Mouse (Mus musculus) liver, adult 2 months (tissue): ENCODE measurements around the gene Scube3. TPM values are rescaled to one million over a fixed set of nuclear protein-coding genes. Genes with fewer than 3 reads are reported as not detected.
A peak's percentile ranks its signal among the peaks of the same experiment; 100 is the strongest.

Experiments
- DNase-seq: peaks from one replicate; pipeline ENCODE4 v3.0.0-alpha.2; 2011; ENCODE audit warnings: low read depth, low spot score; ENCODE audit errors: extremely low read depth
- H3K27ac ChIP-seq: fragments of 200-500 bp; replicated peaks from 2 replicates; pipeline ENCODE4 v1.5.1; 2012; ENCODE audit warnings: low read depth, mild to moderate bottlenecking, control low read depth, inconsistent platforms, low read length; ENCODE audit not compliant: insufficient read depth
- H3K27me3 ChIP-seq: fragments of 200-500 bp; 2 replicates; pipeline ENCODE4 v1.6.1; 2012; ENCODE audit warnings: mild to moderate bottlenecking, moderate library complexity, low read length, inconsistent platforms; ENCODE audit not compliant: control insufficient read depth, insufficient read depth
- H3K36me3 ChIP-seq: fragments of 200-500 bp; 2 replicates; pipeline ENCODE4 v1.6.1; 2012; ENCODE audit warnings: low read length, inconsistent platforms; ENCODE audit not compliant: control insufficient read depth, insufficient read depth
- H3K4me1 ChIP-seq: fragments of 200-500 bp; 2 replicates; pipeline ENCODE4 v1.6.1; 2011; ENCODE audit warnings: low read length; ENCODE audit not compliant: control insufficient read depth, insufficient read depth
- H3K4me3 ChIP-seq: fragments of 200-500 bp; 2 replicates; pipeline ENCODE4 v1.5.1; 2011; ENCODE audit warnings: low read depth, mild to moderate bottlenecking, control low read depth, low read length, moderate library complexity; ENCODE audit not compliant: insufficient read depth
- H3K79me2 ChIP-seq: fragments of 200-500 bp; 2 replicates; pipeline ENCODE4 v1.6.1; 2012; ENCODE audit warnings: inconsistent platforms, mild to moderate bottlenecking, low read length, moderate library complexity; ENCODE audit not compliant: control insufficient read depth, insufficient read depth
- H3K9ac ChIP-seq: fragments of 200-500 bp; 2 replicates; pipeline ENCODE4 v1.6.1; 2012; ENCODE audit warnings: low read depth, mild to moderate bottlenecking, control low read depth, inconsistent platforms, low read length
- CTCF ChIP-seq: fragments of 200-500 bp; IDR thresholded peaks from 2 replicates; pipeline ENCODE4 v1.5.1; 2011; ENCODE audit warnings: low read depth, low read length, control low read depth
- POLR2A ChIP-seq: fragments of 200-500 bp; IDR thresholded peaks from 2 replicates; pipeline ENCODE4 v1.6.1; 2011; ENCODE audit warnings: low read length, control low read depth; ENCODE audit not compliant: insufficient read depth; ENCODE audit errors: extremely low read depth
- WGBS: fragments of 180-500 bp; shearing (Covaris S2); methylation state at CpG from one replicate; pipeline ENCODE4 v1.1.7; 2018; 5-methylcytosine and 5-hydroxymethylcytosine counted together
- polyA plus RNA-seq: library from polyadenylated mRNA; depleted of rRNA; stranded (reverse); fragments of >200 nt; gene quantifications from 2 replicates; pipeline ENCODE4 v1.2.3, GENCODE M21; 2012
- total RNA-seq: library from RNA; depleted of rRNA; stranded (reverse); fragments of >200 nt; gene quantifications from 2 replicates; pipeline ENCODE4 v1.2.3, GENCODE M21; 2014

Gene Scube3
- total and polyA plus RNA-seq, 2 experiments, result 0.06 TPM; not detected in 1

- Histone ChIP-seq H3K27me3 (no peaks in the 10 kb centered on the region), H3K36me3 (no peaks in the 10 kb centered on the region), H3K4me1 (no peaks in the 10 kb centered on the region), H3K9ac (no peak overlapping the region), H3K27ac (no peak overlapping the region), H3K4me3 (no peak overlapping the region), H3K79me2 (no peaks in the 10 kb centered on the region)
- WGBS, result 33% methylated on average over 6 of the region's 6 CpGs
- TF ChIP-seq CTCF, result no peak
- DNase-seq, result no peak
Measured at GRCm38 (mm10) chr17:28153095-28153494, 11.2 kb downstream of the Scube3 start.

DNA sequence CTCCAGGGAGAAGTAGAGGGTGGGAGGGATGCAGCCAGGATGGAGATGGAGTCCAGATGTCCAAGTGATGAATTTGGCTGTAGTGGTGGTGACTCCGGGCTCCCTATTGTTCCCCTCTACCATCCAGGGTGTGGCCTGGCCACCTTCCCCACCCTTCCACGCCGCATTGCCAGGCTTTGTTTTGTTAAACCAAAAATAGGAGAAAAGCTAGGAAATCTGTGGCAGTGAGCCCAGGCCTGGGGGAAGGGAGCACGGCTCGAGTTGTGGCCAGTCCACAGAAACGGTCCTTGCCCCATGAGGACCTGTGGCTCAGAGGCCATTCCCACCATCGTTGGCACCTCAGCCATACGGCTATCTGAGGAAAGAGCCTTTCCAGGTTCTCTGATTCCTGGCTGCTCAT, 13.0 kb downstream of the Scube3 start:
- Histone ChIP-seq H3K27ac (no peak overlapping the region), H3K36me3 (no peaks in the 10 kb centered on the region), H3K4me3 (no peak overlapping the region), H3K79me2 (no peaks in the 10 kb centered on the region), H3K27me3 (no peaks in the 10 kb centered on the region), H3K9ac (no peak overlapping the region), H3K4me1 (no peaks in the 10 kb centered on the region)
- TF ChIP-seq CTCF, result no peak
- TF ChIP-seq POLR2A, result no peak
- WGBS, result 81% methylated on average over 8 of the region's 8 CpGs
- DNase-seq, result no peak

- DNase-seq, result no peak
- TF ChIP-seq POLR2A (no peak), CTCF (no peak)
- no peak overlapping the region for H3K27ac ChIP-seq
- no peaks in the 10 kb centered on the region for H3K36me3 ChIP-seq
- no peak overlapping the region for H3K9ac ChIP-seq
- no peak overlapping the region for H3K4me3 ChIP-seq
- H3K79me2 ChIP-seq, result no peaks in the 10 kb centered on the region
- WGBS, result 57% methylated on average over 10 of the region's 10 CpGs
- H3K4me1 ChIP-seq, result no peaks in the 10 kb centered on the region
- no peaks in the 10 kb centered on the region for H3K27me3 ChIP-seq
Measured at GRCm38 (mm10) chr17:28160361-28160760, 18.4 kb downstream of the Scube3 start.

DNA sequence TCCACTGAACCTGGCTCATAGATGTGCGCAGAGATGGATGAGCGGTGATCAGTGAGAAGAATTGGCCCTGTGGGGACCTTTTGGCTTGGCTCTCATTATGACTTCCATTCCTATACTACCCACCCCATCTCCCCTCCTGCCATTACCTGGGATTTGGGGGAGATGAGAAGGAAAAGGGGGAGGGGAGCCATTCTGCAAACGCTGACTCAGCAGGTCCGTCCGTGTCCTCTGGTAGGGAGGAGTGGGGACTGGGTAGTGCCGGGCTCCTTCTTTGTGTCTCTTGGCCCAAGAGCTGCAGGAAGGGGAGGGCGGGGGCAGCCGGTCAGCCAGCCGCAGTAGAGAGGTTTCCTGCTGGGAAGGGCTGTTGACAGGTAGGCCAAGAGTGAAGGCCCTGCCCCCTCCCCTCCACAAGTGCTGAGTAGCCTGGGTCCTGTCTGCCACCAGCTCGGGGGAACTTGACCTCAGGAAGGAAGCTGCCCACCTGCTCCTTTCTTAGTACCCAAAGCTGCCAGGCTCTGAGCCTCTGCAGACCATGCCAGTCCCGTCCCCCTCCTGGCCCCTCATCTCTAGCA, 19.5 kb downstream of the Scube3 start:
- no peaks in the 10 kb centered on the region for H3K36me3 ChIP-seq
- H3K79me2 ChIP-seq, result no peaks in the 10 kb centered on the region
- WGBS, result 52% methylated on average over 11 of the region's 11 CpGs
- TF ChIP-seq POLR2A (no peak), CTCF (no peak)
- H3K4me3 ChIP-seq, result no peak overlapping the region
- H3K9ac ChIP-seq, result no peak overlapping the region
- H3K27me3 ChIP-seq, result no peaks in the 10 kb centered on the region
- H3K27ac ChIP-seq, result no peak overlapping the region
- H3K4me1 ChIP-seq, result no peaks in the 10 kb centered on the region
- DNase-seq, result no peak

- TF ChIP-seq POLR2A (no peak), CTCF (peak; percentile 94)
- Histone ChIP-seq H3K36me3 (no peaks in the 10 kb centered on the region), H3K27ac (no peak overlapping the region), H3K9ac (no peak overlapping the region), H3K27me3 (no peaks in the 10 kb centered on the region), H3K4me1 (no peaks in the 10 kb centered on the region), H3K4me3 (no peak overlapping the region), H3K79me2 (no peaks in the 10 kb centered on the region)
- DNase-seq, result peak; percentile 26
- 7% methylated on average over 6 of the region's 6 CpGs for WGBS
Measured at GRCm38 (mm10) chr17:28163666-28164065, 21.7 kb downstream of the Scube3 start.

DNA sequence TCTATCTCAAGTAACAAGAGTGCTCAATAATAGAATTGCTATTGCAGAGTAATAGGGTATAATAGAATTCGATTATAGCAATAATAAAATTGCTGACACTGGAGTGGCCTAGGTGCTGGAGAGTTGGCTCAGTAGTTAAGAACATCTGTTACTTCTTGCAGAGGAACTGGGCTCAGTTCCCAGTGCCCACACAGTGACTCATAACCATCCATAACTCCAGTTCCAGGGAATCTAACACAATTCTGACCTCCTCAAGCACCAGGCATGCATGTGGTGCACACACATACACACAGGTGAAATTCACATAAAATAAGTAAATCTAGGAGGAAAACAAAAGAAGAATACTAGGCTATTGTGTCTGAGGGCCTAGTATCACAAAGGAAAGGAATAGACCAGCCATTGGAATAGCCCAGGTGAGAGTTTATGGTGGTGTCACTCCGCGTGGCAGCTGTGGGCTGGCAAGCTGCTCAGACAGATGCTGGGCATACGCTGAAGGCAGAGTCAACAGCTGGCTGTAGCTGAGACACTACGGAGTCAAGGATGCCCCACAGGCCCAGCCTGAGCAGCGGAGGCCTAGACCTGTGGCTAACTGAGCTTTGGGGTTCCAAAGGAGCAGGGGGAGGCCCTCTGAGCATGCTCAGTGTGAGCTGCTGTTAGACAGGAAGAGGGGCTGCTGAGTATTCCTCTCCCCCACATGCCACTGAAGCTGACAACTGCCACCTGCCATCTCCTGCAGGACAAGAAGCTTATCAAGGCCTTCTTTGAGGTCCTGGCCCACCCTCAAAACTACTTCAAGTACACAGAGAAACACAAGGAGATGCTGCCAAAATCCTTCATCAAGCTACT, 28.7 kb downstream of the Scube3 start:
- no peak overlapping the region for H3K9ac ChIP-seq
- no peaks in the 10 kb centered on the region for H3K79me2 ChIP-seq
- H3K4me1 ChIP-seq, result no peaks in the 10 kb centered on the region
- no peaks in the 10 kb centered on the region for H3K36me3 ChIP-seq
- 91% methylated on average over 6 of the region's 6 CpGs for WGBS
- no peak overlapping the region for H3K4me3 ChIP-seq
- H3K27me3 ChIP-seq, result no peaks in the 10 kb centered on the region
- no peak overlapping the region for H3K27ac ChIP-seq
- DNase-seq, result no peak
- TF ChIP-seq POLR2A (no peak), CTCF (no peak)
